Mouse (Mus musculus): Measurements from ENCODE around the gene Ssc5d. TPM values are rescaled to one million over a fixed set of nuclear protein-coding genes. Genes with fewer than 3 reads are reported as not detected.

Ssc5d gene
- polyA plus RNA-seq, 1 experiment from 2014 or later = 2.6 TPM

DNA sequence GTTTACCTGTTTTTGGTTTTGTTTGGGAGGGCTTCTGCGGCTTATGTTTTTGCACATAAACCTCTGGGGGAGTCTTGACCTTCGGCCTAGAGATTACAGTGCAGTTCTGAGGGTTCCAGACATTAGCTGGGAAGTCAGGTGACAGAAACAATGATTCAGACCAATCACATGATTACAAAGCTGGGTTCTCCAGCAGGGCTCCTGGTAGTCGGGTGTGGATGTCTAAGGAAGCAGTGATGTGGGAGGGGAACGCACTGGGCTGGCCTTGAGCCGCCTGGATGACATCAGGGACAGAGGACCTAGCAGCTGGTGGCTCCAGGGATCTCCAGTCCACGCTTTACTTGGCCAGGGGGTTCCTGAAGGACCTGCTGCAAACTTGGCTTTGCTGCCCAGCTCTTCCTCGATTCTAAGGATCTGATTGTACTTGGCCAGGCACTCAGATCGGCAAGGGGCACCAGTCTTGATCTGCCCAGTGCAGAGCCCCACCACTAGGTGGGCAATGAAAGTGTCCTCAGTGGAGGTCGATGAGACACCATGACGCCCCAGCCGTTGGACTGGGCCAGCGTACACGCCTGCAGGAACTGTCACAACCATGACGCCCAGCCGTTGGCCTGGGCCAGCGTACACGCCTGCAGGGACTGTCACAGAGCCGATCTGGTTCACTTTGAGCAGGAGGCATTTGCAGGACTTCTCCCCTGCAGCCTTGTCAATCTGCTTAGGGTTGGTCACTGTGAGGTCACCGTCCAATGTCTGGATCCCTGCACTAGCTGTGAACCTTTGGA, 25.2 kb downstream of the Ssc5d start:
- Histone ChIP-seq H3K4me3 (ENCODE audit: low read depth, low read length) (no peak overlapping the region), H3K27ac (ENCODE audit: low read depth, low read length) (no peak overlapping the region), H3K27me3 (replicated peaks; ENCODE audit: control insufficient read depth, insufficient read depth, low read length) (no peaks in the 10 kb centered on the region), H3K4me1 (replicated peaks; ENCODE audit: control insufficient read depth, insufficient read depth, low read length) (no peaks in the 10 kb centered on the region), H3K36me3 (ENCODE audit: control insufficient read depth, insufficient read depth) (no peaks in the 10 kb centered on the region), H3K9ac (ENCODE audit: low read depth, low read length) (no peak overlapping the region), H3K4me2 (replicated peaks; ENCODE audit: low read depth) (no peak overlapping the region), H3K9me3 (ENCODE audit: control insufficient read depth) (no peaks in the 10 kb centered on the region)
- WGBS = 75% methylated on average over 19 of the region's 19 CpGs
- no peak for TF ChIP-seq CTCF (IDR thresholded peaks at IDR 0.05; ENCODE audit: low read depth)
- peak; percentile 71 for ATAC-seq

GRCm38 (mm10) chr7:4953815-4954445, 28.3 kb downstream of the Ssc5d start:
- TF ChIP-seq CTCF (IDR thresholded peaks at IDR 0.05; ENCODE audit: low read depth) = no peak

GRCm38 (mm10) chr7:4957361-4957760, 31.8 kb downstream of the Ssc5d start:
- H3K9ac ChIP-seq (ENCODE audit: low read depth, low read length) = no peak overlapping the region
- no peaks in the 10 kb centered on the region for H3K9me3 ChIP-seq (ENCODE audit: control insufficient read depth)
- 80% methylated on average over 10 of the region's 10 CpGs for WGBS
- H3K4me3 ChIP-seq (ENCODE audit: low read depth, low read length) = no peak overlapping the region
- no peak overlapping the region for H3K4me2 ChIP-seq (replicated peaks; ENCODE audit: low read depth)
- no peaks in the 10 kb centered on the region for H3K27me3 ChIP-seq (replicated peaks; ENCODE audit: control insufficient read depth, insufficient read depth, low read length)
- no peaks in the 10 kb centered on the region for H3K36me3 ChIP-seq (ENCODE audit: control insufficient read depth, insufficient read depth)
- no peak for ATAC-seq
- no peak overlapping the region for H3K27ac ChIP-seq (ENCODE audit: low read depth, low read length)
- H3K4me1 ChIP-seq (replicated peaks; ENCODE audit: control insufficient read depth, insufficient read depth, low read length) = no peaks in the 10 kb centered on the region
- no peak for TF ChIP-seq CTCF (IDR thresholded peaks at IDR 0.05; ENCODE audit: low read depth)

More at GRCm38 (mm10) chr7:4953815-4954445, 28.3 kb downstream of the Ssc5d start:
- H3K9ac ChIP-seq (ENCODE audit: low read depth, low read length) = no peak overlapping the region
- no peaks in the 10 kb centered on the region for H3K4me1 ChIP-seq (replicated peaks; ENCODE audit: control insufficient read depth, insufficient read depth, low read length)
- WGBS = 30% methylated on average over 10 of the region's 10 CpGs
- H3K9me3 ChIP-seq (ENCODE audit: control insufficient read depth) = no peaks in the 10 kb centered on the region
- ATAC-seq = no peak
- no peaks in the 10 kb centered on the region for H3K36me3 ChIP-seq (ENCODE audit: control insufficient read depth, insufficient read depth)
- no peaks in the 10 kb centered on the region for H3K27me3 ChIP-seq (replicated peaks; ENCODE audit: control insufficient read depth, insufficient read depth, low read length)
- no peak overlapping the region for H3K4me3 ChIP-seq (ENCODE audit: low read depth, low read length)
- H3K4me2 ChIP-seq (replicated peaks; ENCODE audit: low read depth) = no peak overlapping the region
- H3K27ac ChIP-seq (ENCODE audit: low read depth, low read length) = no peak overlapping the region

GRCm38 (mm10) chr7:4963527-4963926, 37.9 kb downstream of the Ssc5d start:
- no peaks in the 10 kb centered on the region for H3K9me3 ChIP-seq (ENCODE audit: control insufficient read depth)
- WGBS = 73% methylated on average over 5 of the region's 5 CpGs
- H3K4me2 ChIP-seq (replicated peaks; ENCODE audit: low read depth) = no peak overlapping the region
- H3K4me3 ChIP-seq (ENCODE audit: low read depth, low read length) = no peak overlapping the region
- TF ChIP-seq CTCF (IDR thresholded peaks at IDR 0.05; ENCODE audit: low read depth) = peak; percentile 21; the same call in 1 of the 2 replicates
- ATAC-seq = no peak
- no peak overlapping the region for H3K27ac ChIP-seq (ENCODE audit: low read depth, low read length)
- H3K36me3 ChIP-seq (ENCODE audit: control insufficient read depth, insufficient read depth) = no peaks in the 10 kb centered on the region
- no peak overlapping the region for H3K9ac ChIP-seq (ENCODE audit: low read depth, low read length)
- no peaks in the 10 kb centered on the region for H3K27me3 ChIP-seq (replicated peaks; ENCODE audit: control insufficient read depth, insufficient read depth, low read length)
- no peaks in the 10 kb centered on the region for H3K4me1 ChIP-seq (replicated peaks; ENCODE audit: control insufficient read depth, insufficient read depth, low read length)

DNA sequence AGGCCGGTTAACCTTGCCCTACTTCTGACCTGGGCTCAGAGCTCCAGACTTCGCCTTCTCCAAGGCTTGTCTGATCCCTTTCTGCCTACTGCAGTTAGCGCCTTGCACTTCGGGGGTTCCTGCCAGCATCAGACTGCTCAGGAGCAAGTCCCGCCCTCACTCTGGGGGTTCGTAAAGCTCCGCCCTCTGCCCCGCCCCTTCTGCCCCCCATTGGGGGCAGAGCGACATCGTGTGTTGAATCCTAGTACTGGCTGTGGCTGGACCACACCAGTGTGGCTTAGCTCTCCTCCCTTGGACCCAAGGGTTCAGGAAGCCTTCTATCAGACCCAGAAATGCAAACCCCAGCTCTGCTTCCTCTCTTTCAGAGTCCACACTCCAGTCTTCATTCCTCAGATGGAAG, 38.7 kb downstream of the Ssc5d start, which contains the start of gene Sbk2:
TSS of gene Sbk2 (minus strand) at position 135 of the 400 bp plus-strand sequence.
- Histone ChIP-seq H3K27ac (ENCODE audit: low read depth, low read length) (no peak within 1 kb of the TSS; the same call in 1 of the 2 replicates), H3K4me2 (replicated peaks; ENCODE audit: low read depth) (peak within 1 kb of the TSS; percentile 44), H3K9me3 (ENCODE audit: control insufficient read depth) (no peaks in the 10 kb centered on the region), H3K4me3 (ENCODE audit: low read depth, low read length) (no peak within 1 kb of the TSS), H3K27me3 (replicated peaks; ENCODE audit: control insufficient read depth, insufficient read depth, low read length) (no peaks in the 10 kb centered on the region), H3K9ac (ENCODE audit: low read depth, low read length) (no peak within 1 kb of the TSS), H3K36me3 (ENCODE audit: control insufficient read depth, insufficient read depth) (no peaks in the 10 kb centered on the region), H3K4me1 (replicated peaks; ENCODE audit: control insufficient read depth, insufficient read depth, low read length) (no peaks in the 10 kb centered on the region)
- WGBS = 1% methylated on average over 10 of the region's 10 CpGs
- peak; percentile 80; the same call in 1 of the 2 replicates for ATAC-seq
- peak; percentile 91 for TF ChIP-seq CTCF (IDR thresholded peaks at IDR 0.05; ENCODE audit: low read depth)

- ATAC-seq = no peak
- Histone ChIP-seq H3K4me3 (ENCODE audit: low read depth, low read length) (no peak overlapping the region), H3K9ac (ENCODE audit: low read depth, low read length) (no peak overlapping the region), H3K9me3 (ENCODE audit: control insufficient read depth) (no peaks in the 10 kb centered on the region), H3K27ac (ENCODE audit: low read depth, low read length) (no peak overlapping the region), H3K27me3 (replicated peaks; ENCODE audit: control insufficient read depth, insufficient read depth, low read length) (no peaks in the 10 kb centered on the region), H3K36me3 (ENCODE audit: control insufficient read depth, insufficient read depth) (no peaks in the 10 kb centered on the region), H3K4me2 (replicated peaks; ENCODE audit: low read depth) (no peak overlapping the region), H3K4me1 (replicated peaks; ENCODE audit: control insufficient read depth, insufficient read depth, low read length) (no peaks in the 10 kb centered on the region)
- no peak for TF ChIP-seq CTCF (IDR thresholded peaks at IDR 0.05; ENCODE audit: low read depth)
- WGBS = 77% methylated on average over 5 of the region's 5 CpGs
These were observed 39.4 kb downstream of the Ssc5d start for GRCm38 (mm10) chr7:4964988-4965387.
